Mouse (Mus musculus): ENCODE results near the gene Tlr4. TPM values are rescaled to one million over a fixed set of nuclear protein-coding genes. Genes with fewer than 3 reads are reported as not detected.
A peak's percentile ranks its signal among the peaks of the same experiment; 100 is the strongest.

The Tlr4 gene
- polyA plus RNA-seq, 1 experiment from 2014 or later = 0.93 TPM

DNA sequence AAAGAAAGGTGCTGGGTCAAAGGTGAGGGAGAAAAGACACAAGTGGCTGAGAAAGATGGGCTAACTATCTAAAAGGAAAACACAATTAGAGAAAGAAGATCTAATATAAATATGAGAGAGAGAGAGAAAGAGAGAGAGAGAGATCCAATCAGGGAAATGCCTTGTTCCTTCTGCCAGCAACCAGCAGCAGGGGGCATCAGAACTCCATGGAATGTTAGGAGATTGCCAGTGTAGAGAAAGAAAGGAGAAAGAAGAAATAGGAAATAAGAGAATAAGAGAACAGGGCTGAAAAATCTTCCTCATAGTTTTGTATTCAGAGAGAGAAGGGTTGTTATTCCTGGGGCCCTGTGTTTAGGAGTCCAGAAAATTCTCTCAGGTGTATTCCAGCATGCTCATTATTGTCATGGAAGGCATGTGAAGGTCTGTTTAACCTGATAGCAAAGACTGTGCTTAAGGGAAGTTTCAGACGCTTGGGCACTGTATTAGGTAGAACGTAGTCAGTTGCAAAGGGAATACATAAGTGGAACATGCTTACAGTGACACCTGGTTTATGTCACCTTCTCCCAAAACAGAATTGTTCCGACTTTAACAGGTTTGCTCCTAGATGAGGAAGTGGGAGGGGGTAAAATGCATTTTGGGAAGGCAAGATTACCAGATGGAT lies 96.4 kb downstream of the Tlr4 start:
- Histone ChIP-seq H3K36me3 (no peaks in the 10 kb centered on the region), H3K27me3 (ENCODE audit: low read depth, poor library complexity, severe bottlenecking) (no peaks in the 10 kb centered on the region), H3K4me3 (no peak overlapping the region), H3K4me1 (no peaks in the 10 kb centered on the region), H3K27ac (replicated peaks) (no peak overlapping the region), H3K9me3 (replicated peaks) (no peaks in the 10 kb centered on the region)
- WGBS = 80% methylated on average over 3 of the region's 3 CpGs
- DNase-seq (ENCODE audit: low spot score) = peak; percentile 17

DNA sequence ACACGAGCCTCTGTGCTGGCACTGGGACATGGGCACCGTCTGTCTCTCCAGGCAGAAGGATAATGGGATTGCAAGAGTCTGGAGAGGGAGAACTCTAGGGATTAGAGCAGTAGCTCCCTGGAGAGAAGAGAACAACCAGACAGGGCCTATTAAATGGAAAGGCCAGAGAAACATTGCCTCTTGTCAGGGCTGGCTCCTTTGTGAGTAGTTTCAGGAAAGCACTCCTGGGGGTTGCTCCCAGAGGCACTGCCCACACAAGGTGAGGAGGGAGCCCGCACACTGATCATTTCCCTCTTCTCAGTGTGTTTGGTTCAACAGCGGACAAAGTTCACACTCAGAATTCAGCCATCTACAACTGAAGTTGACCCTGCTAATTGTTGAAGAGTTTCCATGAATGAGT lies 98.7 kb downstream of the Tlr4 start:
- H3K9me3 ChIP-seq (replicated peaks) = no peaks in the 10 kb centered on the region
- no peaks in the 10 kb centered on the region for H3K27me3 ChIP-seq (ENCODE audit: low read depth, poor library complexity, severe bottlenecking)
- no peak overlapping the region for H3K27ac ChIP-seq (replicated peaks)
- no peak for DNase-seq (ENCODE audit: low spot score)
- 40% methylated on average over 4 of the region's 4 CpGs for WGBS
- H3K4me1 ChIP-seq = no peaks in the 10 kb centered on the region
- no peak overlapping the region for H3K4me3 ChIP-seq
- no peaks in the 10 kb centered on the region for H3K36me3 ChIP-seq

DNA sequence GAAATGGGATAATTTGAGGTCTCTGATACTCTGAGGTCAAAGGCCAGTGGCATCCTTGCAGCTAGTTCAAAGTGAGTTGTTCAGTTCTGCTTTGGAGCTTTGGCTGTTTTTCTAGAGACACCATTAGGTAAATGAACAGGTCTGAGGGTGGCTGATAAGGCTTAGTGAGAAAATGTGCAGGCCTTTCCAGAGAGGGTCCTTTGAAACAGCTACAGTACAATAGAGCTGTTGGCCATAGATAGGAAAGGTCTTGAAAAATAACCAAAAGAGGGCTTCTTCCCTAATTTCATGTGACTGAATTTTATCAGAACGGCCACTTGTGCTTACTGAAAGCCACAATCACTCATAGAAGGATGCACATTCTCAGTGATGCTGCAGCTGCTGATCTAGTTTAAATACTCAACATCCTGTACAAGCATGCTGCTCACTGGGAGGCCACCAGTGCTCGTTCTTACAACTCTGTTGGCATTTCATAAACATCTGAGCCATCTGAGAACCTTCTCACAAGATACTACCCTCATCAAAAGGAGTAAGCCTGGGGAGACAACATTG lies 100.2 kb downstream of the Tlr4 start:
- Histone ChIP-seq H3K4me1 (no peaks in the 10 kb centered on the region), H3K36me3 (no peaks in the 10 kb centered on the region), H3K27ac (replicated peaks) (no peak overlapping the region), H3K4me3 (no peak overlapping the region), H3K9me3 (replicated peaks) (no peaks in the 10 kb centered on the region), H3K27me3 (ENCODE audit: low read depth, poor library complexity, severe bottlenecking) (no peaks in the 10 kb centered on the region)
- WGBS = 72% methylated on average over 2 of the region's 2 CpGs
- no peak for DNase-seq (ENCODE audit: low spot score)

- WGBS = 84% methylated on average over 4 of the region's 4 CpGs
These were observed 111.2 kb downstream of the Tlr4 start for GRCm38 (mm10) chr4:66938489-66939061.

GRCm38 (mm10) chr4:66941894-66942293 lies 114.5 kb downstream of the Tlr4 start:
- Histone ChIP-seq H3K9me3 (replicated peaks) (no peaks in the 10 kb centered on the region), H3K27me3 (ENCODE audit: low read depth, poor library complexity, severe bottlenecking) (no peaks in the 10 kb centered on the region), H3K4me3 (no peak overlapping the region), H3K36me3 (no peaks in the 10 kb centered on the region), H3K27ac (replicated peaks) (no peak overlapping the region), H3K4me1 (no peaks in the 10 kb centered on the region)
- 78% methylated on average over 1 of the region's 1 CpGs for WGBS
- no peak for DNase-seq (ENCODE audit: low spot score)

More at GRCm38 (mm10) chr4:66938489-66939061, 111.2 kb downstream of the Tlr4 start:
- Histone ChIP-seq H3K36me3 (no peaks in the 10 kb centered on the region), H3K4me1 (no peaks in the 10 kb centered on the region), H3K4me3 (no peak overlapping the region), H3K27me3 (ENCODE audit: low read depth, poor library complexity, severe bottlenecking) (no peaks in the 10 kb centered on the region), H3K27ac (replicated peaks) (no peak overlapping the region), H3K9me3 (replicated peaks) (no peaks in the 10 kb centered on the region)
- DNase-seq (ENCODE audit: low spot score) = no peak

DNA sequence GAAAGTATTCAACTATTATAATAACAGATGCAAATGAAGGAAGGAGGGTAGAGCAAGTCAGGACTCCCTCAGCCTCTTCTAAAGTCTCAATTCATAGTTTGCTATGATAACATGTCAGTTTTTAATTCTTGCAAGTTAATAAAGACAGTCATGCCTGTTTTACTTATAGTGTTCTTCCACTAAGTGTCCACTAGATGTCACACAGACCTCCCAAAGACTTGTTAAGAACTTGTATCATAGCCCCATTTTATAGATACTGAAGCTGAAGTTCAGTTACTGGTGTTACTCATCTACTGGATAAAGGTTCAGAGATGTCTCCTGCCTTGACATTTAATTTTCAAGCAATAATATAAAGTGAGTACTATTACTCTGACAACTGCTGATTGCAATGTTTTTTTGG lies 116.3 kb downstream of the Tlr4 start:
- H3K27ac ChIP-seq (replicated peaks) = no peak overlapping the region
- H3K4me3 ChIP-seq = no peak overlapping the region
- no peaks in the 10 kb centered on the region for H3K27me3 ChIP-seq (ENCODE audit: low read depth, poor library complexity, severe bottlenecking)
- H3K9me3 ChIP-seq (replicated peaks) = no peaks in the 10 kb centered on the region
- H3K4me1 ChIP-seq = no peaks in the 10 kb centered on the region
- no peak for DNase-seq (ENCODE audit: low spot score)
- H3K36me3 ChIP-seq = no peaks in the 10 kb centered on the region

- H3K4me3 ChIP-seq = no peak overlapping the region
- DNase-seq (ENCODE audit: low spot score) = no peak
- no peaks in the 10 kb centered on the region for H3K4me1 ChIP-seq
- 71% methylated on average over 1 of the region's 1 CpGs for WGBS
- no peaks in the 10 kb centered on the region for H3K27me3 ChIP-seq (ENCODE audit: low read depth, poor library complexity, severe bottlenecking)
- no peak overlapping the region for H3K27ac ChIP-seq (replicated peaks)
- H3K9me3 ChIP-seq (replicated peaks) = no peaks in the 10 kb centered on the region
- H3K36me3 ChIP-seq = no peaks in the 10 kb centered on the region
These were observed 120.3 kb downstream of the Tlr4 start for GRCm38 (mm10) chr4:66947657-66948056.

- H3K4me1 ChIP-seq = no peaks in the 10 kb centered on the region
- DNase-seq (ENCODE audit: low spot score) = no peak
- no peaks in the 10 kb centered on the region for H3K9me3 ChIP-seq (replicated peaks)
- no peak overlapping the region for H3K27ac ChIP-seq (replicated peaks)
- 82% methylated on average over 3 of the region's 3 CpGs for WGBS
- H3K4me3 ChIP-seq = no peak overlapping the region
- H3K27me3 ChIP-seq (ENCODE audit: low read depth, poor library complexity, severe bottlenecking) = no peaks in the 10 kb centered on the region
- no peaks in the 10 kb centered on the region for H3K36me3 ChIP-seq
These were observed 147.5 kb downstream of the Tlr4 start for GRCm38 (mm10) chr4:66974918-66975317.
